Mouse (Mus musculus) limb, embryonic 14.5 days (tissue): ENCODE measurements at regions not wholly inside any gene's neighbourhood (a gene's known extent, or its start where the extent isn't known, plus 50 kb on each side); places are given as distances from the start of the nearest gene placed in this dataset.
A peak's percentile ranks its signal among the peaks of the same experiment; 100 is the strongest.

ENCODE experiments used
- ATAC-seq: fragments of 200-750 bp; cut with Nextera tagmentation; 2 replicates; pipeline ENCODE4 v1.8.0; 2017; ENCODE audit warnings: low read depth, moderate number of reproducible peaks, moderate TSS enrichment; ENCODE audit not compliant: low FRiP score
- DNase-seq: peaks from one replicate; pipeline ENCODE4 v3.0.0-alpha.2; 2015; ENCODE audit warnings: low spot score
- H3K27ac ChIP-seq: fragments of 300-500 bp; sonication (generic); replicated peaks from 2 replicates; pipeline ENCODE4 v1.5.1; 2014; ENCODE audit warnings: low read depth, mild to moderate bottlenecking, low read length, moderate library complexity, mixed read lengths
- H3K27me3 ChIP-seq: fragments of 300-500 bp; sonication (generic); 2 replicates; pipeline ENCODE4 v1.6.1; 2014; ENCODE audit warnings: low read length, mixed read lengths; ENCODE audit not compliant: control insufficient read depth, insufficient read depth
- H3K36me3 ChIP-seq: fragments of 300-500 bp; sonication (generic); 2 replicates; pipeline ENCODE4 v1.6.1; 2014; ENCODE audit warnings: mild to moderate bottlenecking, low read length, moderate library complexity, mixed read lengths; ENCODE audit not compliant: control insufficient read depth, insufficient read depth
- H3K4me1 ChIP-seq: fragments of 300-500 bp; sonication (generic); 2 replicates; pipeline ENCODE4 v1.6.1; 2014; ENCODE audit warnings: antibody characterized with exemption, low read length, mixed read lengths; ENCODE audit not compliant: control insufficient read depth, insufficient read depth
- H3K4me2 ChIP-seq: fragments of 300-500 bp; sonication (generic); replicated peaks from 2 replicates; pipeline ENCODE4 v1.6.1; 2014; ENCODE audit warnings: low read depth, mild to moderate bottlenecking, low read length, moderate library complexity; ENCODE audit not compliant: severe bottlenecking
- H3K4me3 ChIP-seq: fragments of 300-500 bp; sonication (generic); replicated peaks from 2 replicates; pipeline ENCODE4 v1.5.1; 2014; ENCODE audit warnings: low read length
- H3K9ac ChIP-seq: fragments of 300-500 bp; sonication (generic); 2 replicates; pipeline ENCODE4 v1.6.1; 2014; ENCODE audit warnings: mild to moderate bottlenecking, low read depth, low read length, moderate library complexity; ENCODE audit not compliant: severe bottlenecking
- H3K9me3 ChIP-seq: fragments of 300-500 bp; sonication (generic); 2 replicates; pipeline ENCODE4 v1.6.1; 2016; ENCODE audit warnings: low read length; ENCODE audit not compliant: control insufficient read depth
- POLR2A ChIP-seq: fragments of 200-500 bp; IDR thresholded peaks from 2 replicates; pipeline ENCODE4 v1.8.0; 2012; ENCODE audit warnings: inconsistent platforms, mild to moderate bottlenecking, moderate library complexity, borderline replicate concordance; ENCODE audit not compliant: insufficient read depth, insufficient read length; ENCODE audit errors: extremely low read depth
- WGBS: fragments of 180-500 bp; shearing (Covaris S2); extraction: QIAGEN DNeasy Blood & Tissue Kit; methylation state at CpG from one replicate; pipeline ENCODE4 v1.1.7; 2014; 5-methylcytosine and 5-hydroxymethylcytosine counted together

GRCm38 (mm10) chr12:13150751-13151150, 98.3 kb downstream of the Ddx1 start:
- DNase-seq, result no peak
- 73% methylated on average over 4 of the region's 4 CpGs for WGBS
- ATAC-seq, result no peak
- no peak for TF ChIP-seq POLR2A
- Histone ChIP-seq H3K27ac (no peak overlapping the region), H3K36me3 (no peaks in the 10 kb centered on the region), H3K4me1 (no peaks in the 10 kb centered on the region), H3K4me3 (no peak overlapping the region), H3K27me3 (no peaks in the 10 kb centered on the region), H3K9me3 (no peaks in the 10 kb centered on the region), H3K4me2 (no peak overlapping the region), H3K9ac (no peak overlapping the region)

DNA sequence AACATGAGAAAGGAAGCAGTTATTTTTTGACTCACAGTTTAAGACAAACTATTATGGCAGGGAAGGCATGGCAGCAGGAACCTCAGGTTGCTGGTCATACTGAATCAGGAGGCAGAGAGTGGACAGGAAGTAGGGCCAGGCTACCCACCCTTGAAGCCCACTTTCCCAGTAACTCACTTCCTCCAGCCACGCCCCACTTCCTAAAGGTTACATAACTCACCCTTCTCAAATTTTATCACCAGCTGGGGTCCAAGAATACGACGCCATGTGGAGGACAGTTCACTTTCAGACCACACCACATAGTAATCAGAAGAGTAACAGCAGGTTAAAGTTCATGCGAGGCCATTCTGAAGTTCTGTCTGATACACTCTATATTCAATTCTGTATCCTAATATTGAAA, 101.8 kb downstream of the Ddx1 start:
- Histone ChIP-seq H3K27ac (no peak overlapping the region), H3K4me1 (no peaks in the 10 kb centered on the region), H3K27me3 (no peaks in the 10 kb centered on the region), H3K4me3 (no peak overlapping the region), H3K9me3 (no peaks in the 10 kb centered on the region), H3K36me3 (no peaks in the 10 kb centered on the region), H3K9ac (no peak overlapping the region), H3K4me2 (no peak overlapping the region)
- ATAC-seq (no peak), DNase-seq (no peak)
- no peak for TF ChIP-seq POLR2A
- WGBS, result 69% methylated on average over 4 of the region's 4 CpGs

GRCm38 (mm10) chr12:13145186-13146115, 103.6 kb downstream of the Ddx1 start:
- Histone ChIP-seq H3K4me1 (no peaks in the 10 kb centered on the region), H3K36me3 (no peaks in the 10 kb centered on the region), H3K27me3 (no peaks in the 10 kb centered on the region), H3K9ac (no peak overlapping the region), H3K9me3 (no peaks in the 10 kb centered on the region), H3K4me2 (no peak overlapping the region), H3K27ac (no peak overlapping the region), H3K4me3 (no peak overlapping the region)
- peak; percentile 47; the same call in 1 of the 2 replicates for ATAC-seq
- peak; percentile 18 for DNase-seq
- WGBS, result 49% methylated on average over 10 of the region's 10 CpGs
- TF ChIP-seq POLR2A, result no peak

DNA sequence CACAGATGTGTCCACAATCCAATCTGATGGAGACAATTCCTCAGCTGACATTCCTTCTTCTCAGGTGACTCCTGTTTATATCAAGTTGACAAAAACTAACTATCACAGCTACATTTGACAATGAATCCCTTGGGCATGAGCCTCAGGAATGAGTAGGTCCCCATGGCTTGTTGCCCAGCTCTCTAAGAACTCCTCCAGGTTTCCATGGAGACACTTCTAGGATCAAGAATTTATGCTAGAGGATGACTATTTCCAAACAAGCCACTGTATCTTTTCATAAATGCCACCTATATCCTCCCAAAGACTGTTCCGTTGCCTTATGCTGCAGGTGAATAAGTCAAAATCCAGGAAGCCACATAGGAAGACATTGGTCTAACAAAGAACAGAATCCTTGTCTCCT, 104.3 kb downstream of the Ddx1 start:
- Histone ChIP-seq H3K9me3 (no peaks in the 10 kb centered on the region), H3K4me1 (no peaks in the 10 kb centered on the region), H3K4me2 (no peak overlapping the region), H3K36me3 (no peaks in the 10 kb centered on the region), H3K27me3 (no peaks in the 10 kb centered on the region), H3K9ac (no peak overlapping the region), H3K4me3 (no peak overlapping the region), H3K27ac (no peak overlapping the region)
- no peak for DNase-seq
- WGBS, result 97% methylated on average over 1 of the region's 1 CpGs
- no peak for TF ChIP-seq POLR2A
- no peak for ATAC-seq

DNA sequence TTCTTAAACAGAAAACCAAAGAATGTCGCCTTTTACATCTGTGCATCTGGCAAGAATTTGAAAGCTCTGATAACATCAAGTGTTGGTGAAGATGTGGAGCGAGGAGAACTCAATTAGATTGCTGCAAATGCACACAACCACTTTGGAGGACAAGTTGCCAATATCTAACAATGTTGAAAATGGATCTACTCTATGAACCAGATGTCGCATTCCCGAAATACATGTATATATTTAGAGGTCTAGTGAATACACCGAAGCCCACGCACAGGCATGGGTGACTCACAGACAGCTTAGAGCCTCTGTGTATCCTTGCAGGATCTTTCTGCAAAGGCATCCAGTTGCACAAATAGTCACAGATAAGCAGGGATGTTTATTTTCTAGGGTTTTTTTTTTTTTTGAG, 108.4 kb downstream of the Ddx1 start:
- DNase-seq, result no peak

GRCm38 (mm10) chr12:13139189-13139588, 109.8 kb downstream of the Ddx1 start:
- 73% methylated on average over 5 of the region's 5 CpGs for WGBS
- no peaks in the 10 kb centered on the region for H3K36me3 ChIP-seq
- TF ChIP-seq POLR2A, result no peak
- DNase-seq (no peak), ATAC-seq (no peak)
- H3K4me2 ChIP-seq, result no peak overlapping the region
- no peak overlapping the region for H3K4me3 ChIP-seq
- no peak overlapping the region for H3K9ac ChIP-seq
- H3K27me3 ChIP-seq, result no peaks in the 10 kb centered on the region
- no peaks in the 10 kb centered on the region for H3K4me1 ChIP-seq
- H3K27ac ChIP-seq, result no peak overlapping the region
- H3K9me3 ChIP-seq, result no peaks in the 10 kb centered on the region

More for the DNA sequence above, 108.4 kb downstream of the Ddx1 start:
- H3K9ac ChIP-seq, result no peak overlapping the region
- no peak for TF ChIP-seq POLR2A
- WGBS, result 91% methylated on average over 6 of the region's 6 CpGs
- H3K4me2 ChIP-seq, result no peak overlapping the region
- ATAC-seq, result no peak
- no peak overlapping the region for H3K27ac ChIP-seq
- H3K4me3 ChIP-seq, result no peak overlapping the region
- H3K4me1 ChIP-seq, result no peaks in the 10 kb centered on the region
- no peaks in the 10 kb centered on the region for H3K9me3 ChIP-seq
- no peaks in the 10 kb centered on the region for H3K36me3 ChIP-seq
- H3K27me3 ChIP-seq, result no peaks in the 10 kb centered on the region
